Mouse (Mus musculus): Measurements from ENCODE around the gene Mical2.

Gene Mical2

GRCm38 (mm10) chr7:112320052-112320730 is 94.5 kb downstream of the Mical2 start:
- no peak for DNase-seq

- DNase-seq = peak; percentile 26
These were observed 96.4 kb downstream of the Mical2 start for GRCm38 (mm10) chr7:112321798-112322794.

GRCm38 (mm10) chr7:112324577-112324976 is 98.9 kb downstream of the Mical2 start:
- DNase-seq = no peak

- DNase-seq = peak; percentile 67
These were observed 101.2 kb downstream of the Mical2 start for GRCm38 (mm10) chr7:112326852-112327251.

GRCm38 (mm10) chr7:112328969-112329368 is 103.3 kb downstream of the Mical2 start:
- peak; percentile 78 for DNase-seq

- no peak for DNase-seq
These were observed 103.8 kb downstream of the Mical2 start for GRCm38 (mm10) chr7:112329496-112329895.

GRCm38 (mm10) chr7:112330935-112331334 is 105.3 kb downstream of the Mical2 start:
- DNase-seq = no peak

GRCm38 (mm10) chr7:112331804-112332203 is 106.1 kb downstream of the Mical2 start:
- DNase-seq = peak; percentile 80

- DNase-seq = no peak
These were observed 106.8 kb downstream of the Mical2 start for GRCm38 (mm10) chr7:112332426-112332825.

- DNase-seq = no peak
These were observed 107.7 kb downstream of the Mical2 start for GRCm38 (mm10) chr7:112333404-112333803.

GRCm38 (mm10) chr7:112336213-112336631 is 110.6 kb downstream of the Mical2 start:
- DNase-seq = no peak

GRCm38 (mm10) chr7:112336769-112337168 is 111.1 kb downstream of the Mical2 start:
- no peak for DNase-seq

GRCm38 (mm10) chr7:112337736-112338135 is 112.1 kb downstream of the Mical2 start:
- no peak for DNase-seq

- DNase-seq = no peak
These were observed 115.4 kb downstream of the Mical2 start for GRCm38 (mm10) chr7:112341052-112341451.

GRCm38 (mm10) chr7:112345687-112346086 is 120.0 kb downstream of the Mical2 start:
- DNase-seq = no peak

- DNase-seq = no peak
These were observed 125.9 kb downstream of the Mical2 start for GRCm38 (mm10) chr7:112351541-112351940.

GRCm38 (mm10) chr7:112352005-112352404 is 126.3 kb downstream of the Mical2 start:
- DNase-seq = no peak

GRCm38 (mm10) chr7:112353011-112353410 is 127.4 kb downstream of the Mical2 start:
- no peak for DNase-seq

GRCm38 (mm10) chr7:112353939-112354338 is 128.3 kb downstream of the Mical2 start:
- no peak for DNase-seq

- DNase-seq = peak; percentile 37
These were observed 128.9 kb downstream of the Mical2 start for GRCm38 (mm10) chr7:112354503-112354951.

GRCm38 (mm10) chr7:112359594-112359993 is 133.9 kb downstream of the Mical2 start:
- DNase-seq = no peak

- DNase-seq = peak; percentile 51
These were observed 137.0 kb downstream of the Mical2 start for GRCm38 (mm10) chr7:112362574-112363200.

- no peak for DNase-seq
These were observed 140.2 kb downstream of the Mical2 start for GRCm38 (mm10) chr7:112365864-112366263.
